ENCODE assay signal across 23 mouse cellular contexts in genomic region chr2:26319519-26320244, GRCm38 (mm10). TPM values are rescaled to one million over a fixed set of nuclear protein-coding genes. Genes with fewer than 3 reads are reported as not detected.
DNase-seq lines count a peak whose midpoint lies in the region; ATAC-seq and TF ChIP-seq lines count a peak whose summit lies in the region.
"Had no signal": no experiment of that assay in that cellular context is flagged by ENCODE, and none has a peak within 500 bp of the region (broad histone marks: within the 10 kb centered on the region; RNA-seq: fewer than 3 reads in every experiment).

No protein-coding gene starts in this region.

- no peak overlapping the region for H3K4me3 ChIP-seq in embryonic facial prominence, embryonic 13.5 days
- no peak overlapping the region for H3K4me3 ChIP-seq in embryonic facial prominence, embryonic 10.5 days
- H3K4me3 ChIP-seq in layer of hippocampus, adult 2 months = no peak overlapping the region
- no peak overlapping the region for H3K4me3 ChIP-seq in midbrain, embryonic 14.5 days (replicated peaks; ENCODE audit: low read depth, low read length)
- H3K4me3 ChIP-seq: forebrain, embryonic 12.5 days; heart, embryonic 15.5 days; megakaryocyte, embryonic 14.5 days had no signal

- ATAC-seq in embryonic facial prominence, embryonic 13.5 days (ENCODE audit: insufficient number of reproducible peaks, insufficient read depth, low FRiP score, low TSS enrichment, low read depth) = no peak
- no peak for ATAC-seq in midbrain, embryonic 14.5 days (ENCODE audit: low FRiP score, low TSS enrichment)
- ATAC-seq: activated CD4-positive, CD25-positive, alpha-beta regulatory T cell, adult 4 months; Patski had no signal

- H3K9me3 ChIP-seq in embryonic facial prominence, embryonic 13.5 days = no peaks in the 10 kb centered on the region
- no peaks in the 10 kb centered on the region for H3K9me3 ChIP-seq in embryonic facial prominence, embryonic 10.5 days
- H3K9me3 ChIP-seq in midbrain, embryonic 14.5 days (ENCODE audit: control insufficient read depth, low read length) = no peaks in the 10 kb centered on the region
- H3K9me3 ChIP-seq: forebrain, embryonic 12.5 days; heart, embryonic 15.5 days; megakaryocyte, embryonic 14.5 days had no signal

- no peak for TF ChIP-seq CTCF in layer of hippocampus, adult 2 months (conservative IDR thresholded peaks at IDR 0.05)

- intact Hi-C loops in left cerebral cortex, postnatal 14 days (cut with DNase I) = loop anchor here (10.0 kb wide), 1 partner anchor 245 kb away; no protein-coding TSS in a partner anchor

- peaks cover 43% of the 10 kb centered on the region for H3K4me1 ChIP-seq in embryonic facial prominence, embryonic 13.5 days
- peaks cover 56% of the 10 kb centered on the region for H3K4me1 ChIP-seq in embryonic facial prominence, embryonic 10.5 days
- H3K4me1 ChIP-seq in midbrain, embryonic 14.5 days (ENCODE audit: control insufficient read depth, insufficient read depth, low read length) = peaks cover 46% of the 10 kb centered on the region

- H3K4me2 ChIP-seq in embryonic facial prominence, embryonic 13.5 days = no peak overlapping the region
- no peak overlapping the region for H3K4me2 ChIP-seq in midbrain, embryonic 14.5 days (ENCODE audit: low read length)
- H3K4me2 ChIP-seq: forebrain, embryonic 12.5 days; heart, embryonic 15.5 days had no signal

- no peak overlapping the region for H3K27ac ChIP-seq in embryonic facial prominence, embryonic 13.5 days
- H3K27ac ChIP-seq in embryonic facial prominence, embryonic 10.5 days (replicated peaks) = no peak overlapping the region
- H3K27ac ChIP-seq in layer of hippocampus, adult 2 months = peak overlapping the region; percentile 48; the same call in 1 of the 2 replicates
- no peak overlapping the region for H3K27ac ChIP-seq in midbrain, embryonic 14.5 days (replicated peaks; ENCODE audit: low read depth, low read length)
- H3K27ac ChIP-seq: forebrain, embryonic 12.5 days; heart, embryonic 15.5 days had no signal

- H3K9ac ChIP-seq in embryonic facial prominence, embryonic 13.5 days = peak overlapping the region; percentile 44; the same call in 1 of the 2 replicates
- H3K9ac ChIP-seq in midbrain, embryonic 14.5 days (replicated peaks; ENCODE audit: low read length) = 0 out of 2 replicates have a peak overlapping the region, but pooled peaks have one; percentile 34
- H3K9ac ChIP-seq: forebrain, embryonic 12.5 days; heart, embryonic 15.5 days had no signal

- WGBS in embryonic facial prominence, embryonic 13.5 days = 86% methylated on average over 13 of the region's 13 CpGs
- 86% methylated on average over 13 of the region's 13 CpGs for WGBS in embryonic facial prominence, embryonic 10.5 days
- WGBS in midbrain, embryonic 14.5 days = 84% methylated on average over 13 of the region's 13 CpGs

- H3K36me3 ChIP-seq in embryonic facial prominence, embryonic 13.5 days = peaks cover 43% of the 10 kb centered on the region
- peaks cover 72% of the 10 kb centered on the region for H3K36me3 ChIP-seq in embryonic facial prominence, embryonic 10.5 days (replicated peaks)
- peaks cover 40% of the 10 kb centered on the region for H3K36me3 ChIP-seq in midbrain, embryonic 14.5 days (ENCODE audit: control insufficient read depth, insufficient read depth, low read length)

- no peak for DNase-seq in embryonic facial prominence, embryonic 10.5 days (ENCODE audit: low spot score)
- DNase-seq in layer of hippocampus, adult 2 months (ENCODE audit: low spot score in 2 of 2) = no peak
- DNase-seq in layer of hippocampus, postnatal 36 days = no peak
- DNase-seq in cerebellum, postnatal 10 days = peak; percentile 55 to 62
- no peak for DNase-seq in midbrain, embryonic 14.5 days
- no peak for DNase-seq in thymus, postnatal 4 days
- no peak for DNase-seq in left cerebral cortex, postnatal 14 days (ENCODE audit: low spot score in 2 of 2)
- DNase-seq: adrenal gland, postnatal 25 days; embryo, embryonic 11 days; kidney, adult 11 months; kidney, postnatal 14 days; layer of hippocampus, adult 9-11 months; lung, postnatal 14 days; thymus, postnatal 36 days had no signal

- no peaks in the 10 kb centered on the region for H3K27me3 ChIP-seq in embryonic facial prominence, embryonic 13.5 days
- no peaks in the 10 kb centered on the region for H3K27me3 ChIP-seq in embryonic facial prominence, embryonic 10.5 days (replicated peaks; ENCODE audit: low read depth, poor library complexity, severe bottlenecking)
- H3K27me3 ChIP-seq in midbrain, embryonic 14.5 days (ENCODE audit: control insufficient read depth, insufficient read depth, low read length) = no peaks in the 10 kb centered on the region
- H3K27me3 ChIP-seq: forebrain, embryonic 12.5 days; heart, embryonic 15.5 days; Patski had no signal

RNA-seq across cellular contexts. Expression of gene Gpsm1, which starts 4.4 kb away (rescaled TPM):
- polyA plus RNA-seq in embryonic facial prominence, embryonic 13.5 days (2015; fragmentation: Nextera tagmentation; extraction: Ambion mirVana) = 54.8 and 57.0 TPM in 2 replicates
- polyA plus RNA-seq in embryonic facial prominence, embryonic 10.5 days (2016; fragmentation: Nextera tagmentation; extraction: Ambion mirVana) = 96.7 and 97.2 TPM in 2 replicates
- total RNA-seq in layer of hippocampus, adult 2 months (2021) = 10 to 100 TPM; 36.6 to 40.7 TPM
- 10 to 100 TPM; 34.5 to 41.8 TPM for total RNA-seq in layer of hippocampus, postnatal 36 days (2021)
- 99.4 and 121 TPM in 2 replicates for polyA plus RNA-seq in midbrain, embryonic 14.5 days (2014; fragmentation: Nextera tagmentation; extraction: Ambion mirVana)
- total RNA-seq in left cerebral cortex, postnatal 14 days (2021) = 10 to 100 TPM; 60.7 to 64.2 TPM

RNA-seq across cellular contexts. Expression of gene Ccdc187, which starts 25.3 kb away (rescaled TPM):
- polyA plus RNA-seq in embryonic facial prominence, embryonic 13.5 days (2015; fragmentation: Nextera tagmentation; extraction: Ambion mirVana) = 0.10 and 0.28 TPM in 2 replicates
- polyA plus RNA-seq in embryonic facial prominence, embryonic 10.5 days (2016; fragmentation: Nextera tagmentation; extraction: Ambion mirVana) = 0.03 and 0.04 TPM in 2 replicates
- total RNA-seq in layer of hippocampus, adult 2 months (2021) = under 1 TPM; 0.59 to 0.76 TPM
- under 1 TPM; 0.65 to 0.71 TPM for total RNA-seq in layer of hippocampus, postnatal 36 days (2021)
- polyA plus RNA-seq in midbrain, embryonic 14.5 days (2014; fragmentation: Nextera tagmentation; extraction: Ambion mirVana) = 0.11 and 0.20 TPM in 2 replicates
- 1 to 10 TPM in 1 of 2 experiments, under 1 TPM in 1; 0.59 to 1.5 TPM for total RNA-seq in left cerebral cortex, postnatal 14 days (2021)
- total RNA-seq: granulocyte monocyte progenitor cell, adult 5-6 weeks; hematopoietic stem cell, adult 5-6 weeks had no signal
- polyA plus RNA-seq: activated CD4-positive, CD25-positive, alpha-beta regulatory T cell, adult 4 months; C2C12 had no signal

RNA-seq across cellular contexts. Expression of gene Dnlz, which starts 32.2 kb away (rescaled TPM):
- 31.4 and 32.1 TPM in 2 replicates for polyA plus RNA-seq in embryonic facial prominence, embryonic 13.5 days (2015; fragmentation: Nextera tagmentation; extraction: Ambion mirVana)
- 31.5 and 32.2 TPM in 2 replicates for polyA plus RNA-seq in embryonic facial prominence, embryonic 10.5 days (2016; fragmentation: Nextera tagmentation; extraction: Ambion mirVana)
- 10 to 100 TPM; 26.5 to 27.2 TPM for total RNA-seq in layer of hippocampus, adult 2 months (2021)
- 10 to 100 TPM; 25.7 to 26.5 TPM for total RNA-seq in layer of hippocampus, postnatal 36 days (2021)
- 27.9 and 28.1 TPM in 2 replicates for polyA plus RNA-seq in midbrain, embryonic 14.5 days (2014; fragmentation: Nextera tagmentation; extraction: Ambion mirVana)
- 10 to 100 TPM; 25.4 to 28.8 TPM for total RNA-seq in left cerebral cortex, postnatal 14 days (2021)

RNA-seq across cellular contexts. Expression of gene Card9, which starts 41.0 kb away (rescaled TPM):
- 0.81 and 1.3 TPM in 2 replicates for polyA plus RNA-seq in embryonic facial prominence, embryonic 13.5 days (2015; fragmentation: Nextera tagmentation; extraction: Ambion mirVana)
- polyA plus RNA-seq in embryonic facial prominence, embryonic 10.5 days (2016; fragmentation: Nextera tagmentation; extraction: Ambion mirVana) = 0.87 and 0.96 TPM in 2 replicates
- total RNA-seq in layer of hippocampus, adult 2 months (2021) = 1 to 10 TPM; 1.5 to 2.1 TPM
- total RNA-seq in layer of hippocampus, postnatal 36 days (2021) = 1 to 10 TPM; 1.6 to 2.1 TPM
- 1.5 and 1.7 TPM in 2 replicates for polyA plus RNA-seq in midbrain, embryonic 14.5 days (2014; fragmentation: Nextera tagmentation; extraction: Ambion mirVana)
- total RNA-seq in left cerebral cortex, postnatal 14 days (2021) = 1 to 10 TPM; 2.4 to 2.8 TPM

Comparison
In these comparisons a context has a peak if more than half of its experiments do, and no peak if none do; other contexts are left out.
1. DNase-seq: peak in cerebellum, postnatal 10 days (2 of 2); none in embryonic facial prominence, embryonic 10.5 days (single experiment), layer of hippocampus, adult 2 months (0 of 2), layer of hippocampus, postnatal 36 days (0 of 2), midbrain, embryonic 14.5 days (single experiment), thymus, postnatal 4 days (single experiment) and left cerebral cortex, postnatal 14 days (0 of 2).